Mouse (Mus musculus) stomach, postnatal 0 days (tissue): ENCODE results near the gene Myo1f. TPM values are rescaled to one million over a fixed set of nuclear protein-coding genes. Genes with fewer than 3 reads are reported as not detected.
"Not testable (repeated sequence)": the region's sequence is repeated elsewhere in the genome, so short reads cannot be mapped to it uniquely, and the experiment has no call there.

Source experiments
- ATAC-seq: fragments of 200-750 bp; cut with Nextera tagmentation; 2 replicates; pipeline ENCODE4 v1.8.0; 2017; ENCODE audit not compliant: low FRiP score, low TSS enrichment
- DNase-seq: peaks from one replicate; pipeline ENCODE4 v3.0.0-alpha.2; 2016; ENCODE audit warnings: low spot score
- H3K27ac ChIP-seq: fragments of 300-500 bp; sonication (generic); replicated peaks from 2 replicates; pipeline ENCODE4 v1.5.1; 2014; ENCODE audit warnings: mild to moderate bottlenecking, control low read depth
- H3K27me3 ChIP-seq: fragments of 300-500 bp; sonication (generic); 2 replicates; pipeline ENCODE4 v1.6.1; 2014; ENCODE audit warnings: low read length; ENCODE audit not compliant: control insufficient read depth, insufficient read depth
- H3K36me3 ChIP-seq: fragments of 300-500 bp; sonication (generic); 2 replicates; pipeline ENCODE4 v1.6.1; 2014; ENCODE audit warnings: low read length, mixed read lengths; ENCODE audit not compliant: control insufficient read depth, insufficient read depth
- H3K4me1 ChIP-seq: fragments of 300-500 bp; sonication (generic); replicated peaks from 2 replicates; pipeline ENCODE4 v1.6.1; 2014; ENCODE audit warnings: antibody characterized with exemption; ENCODE audit not compliant: control insufficient read depth, insufficient read depth
- H3K4me2 ChIP-seq: fragments of 300-500 bp; sonication (generic); replicated peaks from 2 replicates; pipeline ENCODE4 v1.6.1; 2014; ENCODE audit warnings: low read depth, mild to moderate bottlenecking, control low read depth, moderate library complexity
- H3K4me3 ChIP-seq: fragments of 300-500 bp; sonication (generic); 2 replicates; pipeline ENCODE4 v1.5.1; 2014; ENCODE audit warnings: low read depth, low read length, control low read depth
- H3K9ac ChIP-seq: fragments of 300-500 bp; sonication (generic); 2 replicates; pipeline ENCODE4 v1.6.1; 2014; ENCODE audit warnings: mild to moderate bottlenecking, low read length, control low read depth, mixed read lengths
- H3K9me3 ChIP-seq: fragments of 300-500 bp; sonication (generic); 2 replicates; pipeline ENCODE4 v1.6.1; 2016; ENCODE audit warnings: low read length; ENCODE audit not compliant: control insufficient read depth
- CTCF ChIP-seq: IDR thresholded peaks from 2 replicates; pipeline ENCODE4 v1.5.1; 2016; ENCODE audit warnings: antibody characterized with exemption, low read depth, mild to moderate bottlenecking, moderate library complexity
- EP300 ChIP-seq: optimal IDR thresholded peaks from 2 replicates; pipeline ENCODE3; 2016; ENCODE audit warnings: antibody characterized with exemption
- WGBS: fragments of 180-500 bp; shearing (Covaris S2); extraction: QIAGEN DNeasy Blood & Tissue Kit; methylation state at CpG from one replicate; pipeline ENCODE4 v1.1.7; 2014; 5-methylcytosine and 5-hydroxymethylcytosine counted together
- polyA plus RNA-seq: library from polyadenylated mRNA; unstranded; fragments of >200 nt; fragmentation: Nextera tagmentation; extraction: Ambion mirVana; gene quantifications from 2 replicates; pipeline ENCODE4 v1.2.1, GENCODE M21; 2015

Myo1f gene
- polyA plus RNA-seq, 1 experiment from 2014 or later, result 1.5 TPM

- no peak overlapping the region for H3K27ac ChIP-seq
- 86% methylated on average over 7 of the region's 7 CpGs for WGBS
- no peak for ATAC-seq
Measured at GRCm38 (mm10) chr17:33610548-33610947, 55.0 kb downstream of the Myo1f start.

GRCm38 (mm10) chr17:33613726-33614125, 58.2 kb downstream of the Myo1f start:
- not testable (repeated sequence) for DNase-seq, ATAC-seq, H3K36me3 ChIP-seq, H3K4me1 ChIP-seq, H3K4me2 ChIP-seq, H3K27me3 ChIP-seq, H3K27ac ChIP-seq, H3K9ac ChIP-seq, H3K9me3 ChIP-seq, H3K4me3 ChIP-seq
- 90% methylated on average over 5 of the region's 5 CpGs for whole genome bisulfite sequencing

More at GRCm38 (mm10) chr17:33610548-33610947, 55.0 kb downstream of the Myo1f start:
- no peaks in the 10 kb centered on the region for H3K27me3 ChIP-seq
- DNase-seq, result no peak
- no peaks in the 10 kb centered on the region for H3K9me3 ChIP-seq
- no peak overlapping the region for H3K4me3 ChIP-seq
- no peak overlapping the region for H3K4me2 ChIP-seq
- no peaks in the 10 kb centered on the region for H3K4me1 ChIP-seq
- H3K9ac ChIP-seq, result no peak overlapping the region
- TF ChIP-seq EP300, result no peak
- TF ChIP-seq CTCF, result no peak
- H3K36me3 ChIP-seq, result no peaks in the 10 kb centered on the region

GRCm38 (mm10) chr17:33627281-33627680, 71.8 kb downstream of the Myo1f start:
- ATAC-seq, result no peak
- Histone ChIP-seq H3K27me3 (no peaks in the 10 kb centered on the region), H3K4me1 (peaks cover 3% of the 10 kb centered on the region), H3K4me2 (no peak overlapping the region), H3K9ac (no peak overlapping the region), H3K27ac (no peak overlapping the region), H3K36me3 (peaks cover 9% of the 10 kb centered on the region; the same call in 1 of the 2 replicates), H3K4me3 (no peak overlapping the region), H3K9me3 (no peaks in the 10 kb centered on the region)
- DNase-seq, result no peak
- TF ChIP-seq EP300, result no peak
- no peak for TF ChIP-seq CTCF
- 87% methylated on average over 3 of the region's 3 CpGs for WGBS

GRCm38 (mm10) chr17:33628621-33629486, 73.3 kb downstream of the Myo1f start, which contains the start of gene Zfp414:
TSS of gene Zfp414 (plus strand) at chr17:33629090.
- ATAC-seq (peak; percentile 97), DNase-seq (peak; percentile 94)
- Histone ChIP-seq H3K4me2 (peak within 1 kb of the TSS; percentile 74), H3K4me3 (peak within 1 kb of the TSS; percentile 71), H3K9me3 (no peaks in the 10 kb centered on the region), H3K4me1 (peaks cover 3% of the 10 kb centered on the region), H3K27me3 (no peaks in the 10 kb centered on the region), H3K36me3 (peaks cover 12% of the 10 kb centered on the region; the same call in 1 of the 2 replicates), H3K27ac (peak within 1 kb of the TSS; percentile 98), H3K9ac (peak within 1 kb of the TSS; percentile 83)
- no peak; the same call in 1 of the 2 replicates for TF ChIP-seq CTCF
- peak; percentile 96 for TF ChIP-seq EP300
- WGBS, result 3% methylated on average over 35 of the region's 35 CpGs

DNA sequence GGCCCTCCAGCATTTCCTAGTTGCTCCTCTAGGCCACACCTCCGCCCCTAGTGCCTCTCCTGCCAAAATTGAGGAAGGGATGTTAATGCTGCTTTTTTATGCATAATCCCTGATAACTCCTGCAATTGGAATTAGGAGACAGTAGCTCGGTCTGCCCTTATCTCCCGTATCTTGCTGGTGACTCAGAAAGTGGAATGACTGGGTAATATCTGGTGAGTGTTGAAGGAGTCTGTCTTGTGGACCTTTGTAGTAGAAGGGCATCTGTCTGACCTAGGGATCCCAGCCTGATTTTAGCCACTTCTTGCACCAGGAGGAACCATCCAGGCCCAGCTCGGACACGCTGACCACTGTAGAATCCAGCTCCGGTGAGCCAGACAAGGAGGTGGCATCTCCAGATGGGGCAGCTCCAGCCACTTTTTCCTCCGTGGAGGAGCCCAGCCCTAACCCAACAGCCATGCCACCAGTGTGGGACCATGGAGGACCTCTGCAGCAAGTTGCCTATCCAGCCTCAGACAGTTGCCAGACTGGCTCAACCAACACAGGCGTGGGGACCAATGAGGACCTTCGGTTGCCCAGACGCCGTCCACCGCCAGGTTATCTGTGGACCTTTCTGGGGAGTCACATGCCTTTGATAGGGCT, 74.1 kb downstream of the Myo1f start:
- Histone ChIP-seq H3K27me3 (no peaks in the 10 kb centered on the region), H3K9me3 (no peaks in the 10 kb centered on the region), H3K4me2 (peak overlapping the region; percentile 74), H3K4me1 (peaks cover 3% of the 10 kb centered on the region), H3K27ac (peak overlapping the region; percentile 98), H3K4me3 (peak overlapping the region; percentile 71), H3K36me3 (peaks cover 12% of the 10 kb centered on the region; the same call in 1 of the 2 replicates), H3K9ac (peak overlapping the region; percentile 83)
- WGBS, result 58% methylated on average over 12 of the region's 12 CpGs
- TF ChIP-seq CTCF, result no peak
- no peak for TF ChIP-seq EP300
- ATAC-seq, result peak; percentile 4; the same call in 1 of the 2 replicates
- peak; percentile 18 for DNase-seq
